Mouse (Mus musculus) A20 (cell line): ENCODE measurements around the gene Zdhhc24.

Experiments
- DNase-seq: peaks from one replicate; pipeline ENCODE4 v3.0.0-alpha.2; 2011; ENCODE audit warnings: low read depth, low spot score

The Zdhhc24 gene

GRCm38 (mm10) chr19:4877785-4878184, 683 bp upstream of the Zdhhc24 start, which contains the start of gene Actn3:
TSS of gene Actn3 (minus strand) at chr19:4877909.
- no peak for DNase-seq

- no peak for DNase-seq
These were observed 846 bp downstream of the Zdhhc24 start for GRCm38 (mm10) chr19:4879324-4879703.

GRCm38 (mm10) chr19:4883961-4884360, 5.5 kb downstream of the Zdhhc24 start:
- no peak for DNase-seq

GRCm38 (mm10) chr19:4889791-4890190, 11.3 kb downstream of the Zdhhc24 start:
- no peak for DNase-seq

- DNase-seq: no peak
These were observed 13.3 kb downstream of the Zdhhc24 start for GRCm38 (mm10) chr19:4891798-4892197.

- DNase-seq: no peak
These were observed 18.5 kb downstream of the Zdhhc24 start for GRCm38 (mm10) chr19:4896780-4897520.

GRCm38 (mm10) chr19:4898972-4899371, 20.5 kb downstream of the Zdhhc24 start:
- no peak for DNase-seq

GRCm38 (mm10) chr19:4899888-4900287, 21.4 kb downstream of the Zdhhc24 start:
- no peak for DNase-seq

- DNase-seq: peak; percentile 84
These were observed 27.7 kb downstream of the Zdhhc24 start, which contains the start of gene Bbs1 for GRCm38 (mm10) chr19:4905979-4906794. TSS of gene Bbs1 (minus strand) at chr19:4906628.

- peak; percentile 55 for DNase-seq
These were observed 29.6 kb downstream of the Zdhhc24 start for GRCm38 (mm10) chr19:4908107-4908506.

GRCm38 (mm10) chr19:4909376-4909775, 30.9 kb downstream of the Zdhhc24 start:
- no peak for DNase-seq

- DNase-seq: no peak
These were observed 37.6 kb downstream of the Zdhhc24 start for GRCm38 (mm10) chr19:4915924-4916603.

- no peak for DNase-seq
These were observed 38.4 kb downstream of the Zdhhc24 start for GRCm38 (mm10) chr19:4916827-4917226.

GRCm38 (mm10) chr19:4919652-4920051, 41.2 kb downstream of the Zdhhc24 start:
- DNase-seq: no peak

GRCm38 (mm10) chr19:4925121-4925860, 46.8 kb downstream of the Zdhhc24 start:
- no peak for DNase-seq

GRCm38 (mm10) chr19:4927904-4928531, 49.5 kb downstream of the Zdhhc24 start, which contains the start of gene Dpp3:
TSS of gene Dpp3 (minus strand) at chr19:4928287.
- DNase-seq: peak; percentile 98

GRCm38 (mm10) chr19:4928781-4929180, 50.3 kb downstream of the Zdhhc24 start:
- DNase-seq: peak; percentile 10
